Mouse (Mus musculus) intestine, postnatal 0 days (tissue): Measurements from ENCODE around the gene D630003M21Rik. TPM values are rescaled to one million over a fixed set of nuclear protein-coding genes. Genes with fewer than 3 reads are reported as not detected.

Source experiments
- ATAC-seq: fragments of 200-750 bp; cut with Nextera tagmentation; 2 replicates; pipeline ENCODE4 v1.8.0; 2017; ENCODE audit warnings: mild to moderate bottlenecking, moderate TSS enrichment, moderate library complexity
- H3K27ac ChIP-seq: fragments of 300-500 bp; sonication (generic); 2 replicates; pipeline ENCODE4 v1.5.1; 2014; ENCODE audit warnings: mild to moderate bottlenecking, low read depth, low read length, moderate library complexity
- H3K27me3 ChIP-seq: fragments of 300-500 bp; sonication (generic); replicated peaks from 2 replicates; pipeline ENCODE4 v1.6.1; 2014; ENCODE audit warnings: low read length, mixed read lengths; ENCODE audit not compliant: control insufficient read depth, insufficient read depth
- H3K36me3 ChIP-seq: fragments of 300-500 bp; sonication (generic); 2 replicates; pipeline ENCODE4 v1.6.1; 2014; ENCODE audit warnings: mild to moderate bottlenecking, moderate library complexity; ENCODE audit not compliant: control insufficient read depth, insufficient read depth
- H3K4me1 ChIP-seq: fragments of 300-500 bp; sonication (generic); replicated peaks from 2 replicates; pipeline ENCODE4 v1.6.1; 2014; ENCODE audit warnings: antibody characterized with exemption, low read length, mixed read lengths; ENCODE audit not compliant: control insufficient read depth, insufficient read depth
- H3K4me2 ChIP-seq: fragments of 300-500 bp; sonication (generic); replicated peaks from 2 replicates; pipeline ENCODE4 v1.6.1; 2014; ENCODE audit warnings: low read depth, mild to moderate bottlenecking, moderate library complexity
- H3K4me3 ChIP-seq: fragments of 300-500 bp; sonication (generic); 2 replicates; pipeline ENCODE4 v1.5.1; 2014; ENCODE audit warnings: low read depth, low read length
- H3K9ac ChIP-seq: fragments of 300-500 bp; sonication (generic); 2 replicates; pipeline ENCODE4 v1.6.1; 2014; ENCODE audit warnings: mild to moderate bottlenecking, low read depth, low read length
- H3K9me3 ChIP-seq: fragments of 300-500 bp; sonication (generic); 2 replicates; pipeline ENCODE4 v1.6.1; 2016; ENCODE audit warnings: mixed run types; ENCODE audit not compliant: control insufficient read depth
- CTCF ChIP-seq: sonication (generic); IDR thresholded peaks from 2 replicates; pipeline ENCODE4 v1.5.1; 2016; ENCODE audit warnings: low read depth, mild to moderate bottlenecking, control low read depth, antibody characterized with exemption, moderate library complexity
- WGBS: fragments of 180-500 bp; shearing (Covaris S2); extraction: QIAGEN DNeasy Blood & Tissue Kit; methylation state at CpG from one replicate; pipeline ENCODE4 v1.1.7; 2014; 5-methylcytosine and 5-hydroxymethylcytosine counted together
- polyA plus RNA-seq: library from polyadenylated mRNA; unstranded; fragments of >200 nt; fragmentation: Nextera tagmentation; extraction: Ambion mirVana; gene quantifications from 2 replicates; pipeline ENCODE4 v1.2.1, GENCODE M21; 2015

The D630003M21Rik gene
- 0.76 and 0.82 TPM in 2 replicates for polyA plus RNA-seq

GRCm38 (mm10) chr2:158228670-158229502, at the start of gene D630003M21Rik:
Gene D630003M21Rik, minus strand, starts transcription at chr2:158229222.
- Histone ChIP-seq H3K9ac (peak within 1 kb of the TSS; percentile 37), H3K4me1 (0 out of 2 replicates have a peak, but pooled peaks cover 3% of the 10 kb centered on the region), H3K4me3 (peak within 1 kb of the TSS; percentile 38), H3K27me3 (no peaks in the 10 kb centered on the region), H3K4me2 (peak within 1 kb of the TSS; percentile 69), H3K27ac (no peak within 1 kb of the TSS), H3K36me3 (no peaks in the 10 kb centered on the region), H3K9me3 (no peaks in the 10 kb centered on the region)
- TF ChIP-seq CTCF: peak; percentile 12; the same call in 1 of the 2 replicates
- ATAC-seq: peak; percentile 79
- WGBS: 1% methylated on average over 41 of the region's 55 CpGs

- no peaks in the 10 kb centered on the region for H3K36me3 ChIP-seq
- no peak overlapping the region for H3K4me3 ChIP-seq
- TF ChIP-seq CTCF: no peak
- H3K4me2 ChIP-seq: no peak overlapping the region
- no peak overlapping the region for H3K9ac ChIP-seq
- no peaks in the 10 kb centered on the region for H3K4me1 ChIP-seq
- H3K27me3 ChIP-seq: no peaks in the 10 kb centered on the region
- no peak overlapping the region for H3K27ac ChIP-seq
- 72% methylated on average over 4 of the region's 4 CpGs for WGBS
- no peak for ATAC-seq
- H3K9me3 ChIP-seq: no peaks in the 10 kb centered on the region
These were observed 47.9 kb upstream of the D630003M21Rik start for GRCm38 (mm10) chr2:158276878-158277277.

- Histone ChIP-seq H3K27ac (no peak overlapping the region), H3K4me3 (no peak overlapping the region), H3K4me1 (no peaks in the 10 kb centered on the region), H3K4me2 (no peak overlapping the region), H3K9me3 (no peaks in the 10 kb centered on the region), H3K36me3 (no peaks in the 10 kb centered on the region), H3K9ac (no peak overlapping the region), H3K27me3 (no peaks in the 10 kb centered on the region)
- 67% methylated on average over 6 of the region's 6 CpGs for WGBS
- no peak for TF ChIP-seq CTCF
- no peak for ATAC-seq
These were observed 47.4 kb upstream of the D630003M21Rik start for GRCm38 (mm10) chr2:158276451-158276850.

GRCm38 (mm10) chr2:158275811-158276210, 46.8 kb upstream of the D630003M21Rik start:
- Histone ChIP-seq H3K4me1 (no peaks in the 10 kb centered on the region), H3K27ac (no peak overlapping the region), H3K27me3 (no peaks in the 10 kb centered on the region), H3K4me3 (no peak overlapping the region), H3K9ac (no peak overlapping the region), H3K4me2 (no peak overlapping the region), H3K9me3 (no peaks in the 10 kb centered on the region), H3K36me3 (no peaks in the 10 kb centered on the region)
- 65% methylated on average over 4 of the region's 4 CpGs for WGBS
- ATAC-seq: no peak
- no peak for TF ChIP-seq CTCF

- H3K36me3 ChIP-seq: no peaks in the 10 kb centered on the region
- WGBS: 91% methylated on average over 3 of the region's 3 CpGs
- no peaks in the 10 kb centered on the region for H3K9me3 ChIP-seq
- H3K4me2 ChIP-seq: no peak overlapping the region
- no peak for ATAC-seq
- no peaks in the 10 kb centered on the region for H3K4me1 ChIP-seq
- TF ChIP-seq CTCF: peak; percentile 47
- H3K4me3 ChIP-seq: no peak overlapping the region
- H3K27ac ChIP-seq: no peak overlapping the region
- no peaks in the 10 kb centered on the region for H3K27me3 ChIP-seq
- no peak overlapping the region for H3K9ac ChIP-seq
These were observed 46.3 kb upstream of the D630003M21Rik start for GRCm38 (mm10) chr2:158275349-158275748.

GRCm38 (mm10) chr2:158273646-158274045, 44.6 kb upstream of the D630003M21Rik start:
- Histone ChIP-seq H3K36me3 (no peaks in the 10 kb centered on the region), H3K4me3 (no peak overlapping the region), H3K9ac (no peak overlapping the region), H3K4me2 (no peak overlapping the region), H3K9me3 (no peaks in the 10 kb centered on the region), H3K27ac (no peak overlapping the region), H3K4me1 (no peaks in the 10 kb centered on the region), H3K27me3 (no peaks in the 10 kb centered on the region)
- no peak for ATAC-seq
- WGBS: 15% methylated on average over 2 of the region's 2 CpGs
- TF ChIP-seq CTCF: no peak
